In the genomic region with DNA sequence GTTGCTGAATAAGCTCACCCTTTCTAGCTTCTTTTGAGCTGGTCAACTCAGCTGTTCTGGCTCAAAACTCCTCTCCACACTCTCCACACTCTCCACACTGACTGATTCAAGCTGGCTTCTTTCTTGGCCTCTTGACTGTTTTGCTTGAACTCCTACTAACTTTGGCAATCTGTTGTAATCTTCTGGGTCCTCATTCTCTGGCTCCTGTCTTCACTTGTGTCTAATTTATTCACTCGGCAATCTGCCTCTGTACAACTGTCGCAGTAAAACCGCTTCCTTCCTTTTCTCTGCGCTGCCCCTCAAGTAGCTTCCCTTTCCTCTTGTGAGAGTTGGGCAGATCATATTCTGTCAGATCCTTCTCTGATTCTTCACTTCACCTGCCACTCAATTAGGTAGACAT, we compare ENCODE assay signal across 12 mouse cellular contexts. TPM values are rescaled to one million over a fixed set of nuclear protein-coding genes. Genes with fewer than 3 reads are reported as not detected.
DNase-seq lines count a peak whose midpoint lies in the region; ATAC-seq lines count a peak whose summit lies in the region.
"Had no signal": no experiment of that assay in that cellular context is flagged by ENCODE, and none has a peak within 500 bp of the region (broad histone marks: within the 10 kb centered on the region; RNA-seq: fewer than 3 reads in every experiment).

No protein-coding gene starts in this region.

- no peaks in the 10 kb centered on the region for H3K9me3 ChIP-seq in hindbrain, embryonic 12.5 days (replicated peaks)
- no peaks in the 10 kb centered on the region for H3K9me3 ChIP-seq in intestine, embryonic 15.5 days
- H3K9me3 ChIP-seq: embryonic facial prominence, embryonic 12.5 days had no signal

- H3K4me3 ChIP-seq in hindbrain, embryonic 12.5 days: no peak overlapping the region
- H3K4me3 ChIP-seq in intestine, embryonic 15.5 days (replicated peaks): no peak overlapping the region
- H3K4me3 ChIP-seq: embryonic facial prominence, embryonic 12.5 days had no signal

- H3K27me3 ChIP-seq in hindbrain, embryonic 12.5 days: no peaks in the 10 kb centered on the region
- no peaks in the 10 kb centered on the region for H3K27me3 ChIP-seq in intestine, embryonic 15.5 days (replicated peaks)
- H3K27me3 ChIP-seq: embryonic facial prominence, embryonic 12.5 days had no signal

- no peak overlapping the region for H3K27ac ChIP-seq in hindbrain, embryonic 12.5 days
- H3K27ac ChIP-seq in intestine, embryonic 15.5 days: no peak overlapping the region; the same call in 1 of the 2 replicates
- H3K27ac ChIP-seq: embryonic facial prominence, embryonic 12.5 days had no signal

- H3K36me3 ChIP-seq in hindbrain, embryonic 12.5 days: peaks cover 16% of the 10 kb centered on the region
- peaks cover 8% of the 10 kb centered on the region; the same call in 1 of the 2 replicates for H3K36me3 ChIP-seq in intestine, embryonic 15.5 days

- DNase-seq in 416B (ENCODE audit: low read depth): peak; percentile 96
- peak; percentile 42 for DNase-seq in A20 (ENCODE audit: low read depth, low spot score)
- DNase-seq in frontal cortex, postnatal 25 days (ENCODE audit: low spot score in 2 of 2): no peak
- DNase-seq: cerebellum, adult 11-12 months had no signal

- H3K9ac ChIP-seq in hindbrain, embryonic 12.5 days: no peak overlapping the region
- H3K9ac ChIP-seq in intestine, embryonic 15.5 days: no peak overlapping the region
- H3K9ac ChIP-seq: embryonic facial prominence, embryonic 12.5 days had no signal

- 93% methylated on average over 4 of the region's 4 CpGs for WGBS in hindbrain, embryonic 12.5 days
- WGBS in intestine, embryonic 15.5 days: 89% methylated on average over 4 of the region's 4 CpGs

- ATAC-seq in common myeloid progenitor, adult 5-6 weeks (replicated peaks; ENCODE audit: low read depth, poor library complexity, severe bottlenecking): peak; percentile 41
- peak; percentile 62 for ATAC-seq in megakaryocyte, adult 5-6 weeks (ENCODE audit: poor library complexity, severe bottlenecking)
- ATAC-seq in hindbrain, embryonic 12.5 days (ENCODE audit: low FRiP score): no peak
- ATAC-seq in intestine, embryonic 15.5 days: no peak
- ATAC-seq: lung, postnatal 0 days had no signal

- no peak overlapping the region for H3K4me2 ChIP-seq in hindbrain, embryonic 12.5 days (replicated peaks)
- H3K4me2 ChIP-seq in intestine, embryonic 15.5 days (replicated peaks): no peak overlapping the region

- peaks cover 29% of the 10 kb centered on the region for H3K4me1 ChIP-seq in hindbrain, embryonic 12.5 days
- peaks cover 13% of the 10 kb centered on the region for H3K4me1 ChIP-seq in intestine, embryonic 15.5 days (replicated peaks)

RNA-seq across cellular contexts. Expression of gene Tbrg4, which starts 1.9 kb away (rescaled TPM):
- total RNA-seq in common myeloid progenitor, adult 5-6 weeks (2017): 33.6 and 73.2 TPM in 2 replicates
- 15.3 and 17.3 TPM in 2 replicates for total RNA-seq in megakaryocyte, adult 5-6 weeks (2015)
- total RNA-seq in megakaryocyte, adult 5-6 weeks (2017): 9.4 and 10.6 TPM in 2 replicates
- 36.5 and 37.3 TPM in 2 replicates for polyA plus RNA-seq in hindbrain, embryonic 12.5 days (2016; fragmentation: Nextera tagmentation; extraction: Ambion mirVana)
- 56.3 and 57.6 TPM in 2 replicates for polyA plus RNA-seq in intestine, embryonic 15.5 days (2015; fragmentation: Nextera tagmentation; extraction: Ambion mirVana)

RNA-seq across cellular contexts. Expression of gene Wap, which starts 10.7 kb away (rescaled TPM):
- not detected in 2 replicates for total RNA-seq in common myeloid progenitor, adult 5-6 weeks (2017)
- total RNA-seq in megakaryocyte, adult 5-6 weeks (2015): not detected in 2 replicates
- total RNA-seq in megakaryocyte, adult 5-6 weeks (2017): not detected in 2 replicates
- not detected in 2 replicates for polyA plus RNA-seq in hindbrain, embryonic 12.5 days (2016; fragmentation: Nextera tagmentation; extraction: Ambion mirVana)
- polyA plus RNA-seq in intestine, embryonic 15.5 days (2015; fragmentation: Nextera tagmentation; extraction: Ambion mirVana): not detected in 2 replicates
- total RNA-seq: left cerebral cortex, adult 18-20 months had no signal
- polyA plus RNA-seq: embryonic facial prominence, embryonic 12.5 days; lung, postnatal 0 days; neural tube, embryonic 11.5 days had no signal

RNA-seq across cellular contexts. Expression of gene Nacad, which starts 21.9 kb away (rescaled TPM):
- not detected in 2 replicates for total RNA-seq in common myeloid progenitor, adult 5-6 weeks (2017)
- total RNA-seq in megakaryocyte, adult 5-6 weeks (2015): 0.23 TPM in 1 of 2 replicates, not detected in the other
- total RNA-seq in megakaryocyte, adult 5-6 weeks (2017): not detected in 2 replicates
- polyA plus RNA-seq in hindbrain, embryonic 12.5 days (2016; fragmentation: Nextera tagmentation; extraction: Ambion mirVana): 85.6 and 86.3 TPM in 2 replicates
- 6.2 and 6.3 TPM in 2 replicates for polyA plus RNA-seq in intestine, embryonic 15.5 days (2015; fragmentation: Nextera tagmentation; extraction: Ambion mirVana)

RNA-seq across cellular contexts. Expression of gene Ramp3, which starts 30.6 kb away (rescaled TPM):
- total RNA-seq in common myeloid progenitor, adult 5-6 weeks (2017): not detected in 2 replicates
- total RNA-seq in megakaryocyte, adult 5-6 weeks (2015): 0.30 TPM in 1 of 2 replicates, not detected in the other
- total RNA-seq in megakaryocyte, adult 5-6 weeks (2017): 0.11 TPM in 1 of 2 replicates, not detected in the other
- 5.7 and 9.6 TPM in 2 replicates for polyA plus RNA-seq in hindbrain, embryonic 12.5 days (2016; fragmentation: Nextera tagmentation; extraction: Ambion mirVana)
- polyA plus RNA-seq in intestine, embryonic 15.5 days (2015; fragmentation: Nextera tagmentation; extraction: Ambion mirVana): 5.4 and 6.1 TPM in 2 replicates

Comparison
In these comparisons a context has a peak if more than half of its experiments do, and no peak if none do; other contexts are left out.
1. DNase-seq: peak in 416B (single experiment) and A20 (single experiment); none in frontal cortex, postnatal 25 days (0 of 2).
2. ATAC-seq: peak in common myeloid progenitor, adult 5-6 weeks (single experiment) and megakaryocyte, adult 5-6 weeks (single experiment); none in hindbrain, embryonic 12.5 days (single experiment) and intestine, embryonic 15.5 days (single experiment).